ENCODE assay signal across 8 mouse cellular contexts in genomic region chr5:86803962-86804940, GRCm38 (mm10). TPM values are rescaled to one million over a fixed set of nuclear protein-coding genes. Genes with fewer than 3 reads are reported as not detected.
A peak's percentile ranks its signal among the peaks of the same experiment; 100 is the strongest.
DNase-seq lines count a peak whose midpoint lies in the region; ATAC-seq lines count a peak whose summit lies in the region.

Gene Ythdc1, plus strand, starts transcription at chr5:86804221.

- H3K9ac ChIP-seq in hindbrain, embryonic 11.5 days (ENCODE audit: low read depth, low read length) = peak within 1 kb of the TSS; percentile 97

- peak; percentile 99 for ATAC-seq in hindbrain, embryonic 11.5 days (ENCODE audit: low FRiP score)

- peak within 1 kb of the TSS; percentile 54 for H3K4me2 ChIP-seq in hindbrain, embryonic 11.5 days (replicated peaks; ENCODE audit: low read depth, low read length)

- H3K27me3 ChIP-seq in hindbrain, embryonic 11.5 days (ENCODE audit: control insufficient read depth, insufficient read depth, low read length) = no peaks in the 10 kb centered on the region

- H3K4me1 ChIP-seq in hindbrain, embryonic 11.5 days (replicated peaks; ENCODE audit: control insufficient read depth, insufficient read depth, low read length) = no peaks in the 10 kb centered on the region

- WGBS in hindbrain, embryonic 11.5 days = 0% methylated on average over 73 of the region's 111 CpGs

- peak within 1 kb of the TSS; percentile 97 for H3K27ac ChIP-seq in hindbrain, embryonic 11.5 days (ENCODE audit: low read depth, low read length)

- no peaks in the 10 kb centered on the region for H3K36me3 ChIP-seq in hindbrain, embryonic 11.5 days (ENCODE audit: control insufficient read depth, insufficient read depth, low read length)

- no peaks in the 10 kb centered on the region for H3K9me3 ChIP-seq in hindbrain, embryonic 11.5 days (ENCODE audit: control insufficient read depth, low read length)

- DNase-seq in Muller cell, postnatal 12 days (ENCODE audit: inconsistent ontology term) = peak; percentile 99
- peak; percentile 94 for DNase-seq in cerebellum, adult 9-11 months
- DNase-seq in frontal cortex, adult 2 months (ENCODE audit: extremely low spot score in 1 of 2, low spot score in 1 of 2) = peak; percentile 88 to 96
- peak; percentile 95 for DNase-seq in hindbrain, embryonic 11.5 days (ENCODE audit: low spot score)
- peak; percentile 89 to 91 for DNase-seq in layer of hippocampus, postnatal 10 days (ENCODE audit: low spot score in 2 of 2)
- peak; percentile 96 for DNase-seq in lung, postnatal 10 days
- DNase-seq in ovary, postnatal 36 days (ENCODE audit: low spot score) = peak; percentile 91
- DNase-seq in thymus, postnatal 25 days = peak; percentile 93

- H3K4me3 ChIP-seq in hindbrain, embryonic 11.5 days (ENCODE audit: low read depth, low read length) = peak within 1 kb of the TSS; percentile 93

RNA-seq across cellular contexts. Expression of gene Ythdc1, which starts in this region (rescaled TPM):
- 62.7 and 71.0 TPM in 2 replicates for polyA plus RNA-seq in frontal cortex, adult 2 months (2012; rRNA removed)
- 52.4 and 57.5 TPM in 2 replicates for polyA plus RNA-seq in hindbrain, embryonic 11.5 days (2014; fragmentation: Nextera tagmentation; extraction: Ambion mirVana)
- total RNA-seq in layer of hippocampus, postnatal 10 days (2021) = 10 to 100 TPM; 51.0 to 55.6 TPM

Comparison
In these comparisons a context has a peak if more than half of its experiments do, and no peak if none do; other contexts are left out.
1. Peak in every context shown above with its lines: DNase-seq, ATAC-seq, H3K4me3 ChIP-seq and H3K27ac ChIP-seq.